Mouse (Mus musculus) hindbrain, embryonic 14.5 days (tissue): ENCODE results near the gene Cacna1f. TPM values are rescaled to one million over a fixed set of nuclear protein-coding genes. Genes with fewer than 3 reads are reported as not detected.

ENCODE experiments used
- ATAC-seq: fragments of 200-750 bp; cut with Nextera tagmentation; 2 replicates; pipeline ENCODE4 v1.8.0; 2017; ENCODE audit warnings: moderate number of reproducible peaks, mild to moderate bottlenecking, moderate TSS enrichment, moderate library complexity; ENCODE audit not compliant: low FRiP score
- DNase-seq: peaks from one replicate; pipeline ENCODE4 v3.0.0-alpha.2; 2015; ENCODE audit warnings: low spot score
- H3K27ac ChIP-seq: fragments of 300-500 bp; sonication (generic); 2 replicates; pipeline ENCODE4 v1.5.1; 2014; ENCODE audit warnings: mild to moderate bottlenecking, moderate library complexity
- H3K27me3 ChIP-seq: fragments of 300-500 bp; sonication (generic); 2 replicates; pipeline ENCODE4 v1.6.1; 2014; ENCODE audit warnings: mild to moderate bottlenecking, low read length, mixed read lengths; ENCODE audit not compliant: control insufficient read depth, insufficient read depth
- H3K36me3 ChIP-seq: fragments of 300-500 bp; sonication (generic); replicated peaks from 2 replicates; pipeline ENCODE4 v1.6.1; 2014; ENCODE audit not compliant: control insufficient read depth, insufficient read depth
- H3K4me1 ChIP-seq: fragments of 300-500 bp; sonication (generic); replicated peaks from 2 replicates; pipeline ENCODE4 v1.6.1; 2014; ENCODE audit warnings: antibody characterized with exemption, low read length, mixed read lengths; ENCODE audit not compliant: control insufficient read depth, insufficient read depth
- H3K4me2 ChIP-seq: fragments of 300-500 bp; sonication (generic); replicated peaks from 2 replicates; pipeline ENCODE4 v1.6.1; 2014; ENCODE audit warnings: mild to moderate bottlenecking, moderate library complexity
- H3K4me3 ChIP-seq: fragments of 300-500 bp; sonication (generic); replicated peaks from 2 replicates; pipeline ENCODE4 v1.5.1; 2014; ENCODE audit warnings: mild to moderate bottlenecking, low read length
- H3K9ac ChIP-seq: fragments of 300-500 bp; sonication (generic); 2 replicates; pipeline ENCODE4 v1.6.1; 2014
- H3K9me3 ChIP-seq: fragments of 300-500 bp; sonication (generic); 2 replicates; pipeline ENCODE4 v1.6.1; 2016; ENCODE audit warnings: low read length; ENCODE audit not compliant: control insufficient read depth
- WGBS: fragments of 180-500 bp; shearing (Covaris S2); extraction: QIAGEN DNeasy Blood & Tissue Kit; methylation state at CpG from one replicate; pipeline ENCODE4 v1.1.7; 2014; 5-methylcytosine and 5-hydroxymethylcytosine counted together
- polyA plus RNA-seq: library from polyadenylated mRNA; unstranded; fragments of >200 nt; fragmentation: Nextera tagmentation; extraction: Ambion mirVana; gene quantifications from 2 replicates; pipeline ENCODE4 v1.2.1, GENCODE M21; 2014

Cacna1f gene
- 0.21 TPM in 1 of 2 replicates, not detected in the other for polyA plus RNA-seq

DNA sequence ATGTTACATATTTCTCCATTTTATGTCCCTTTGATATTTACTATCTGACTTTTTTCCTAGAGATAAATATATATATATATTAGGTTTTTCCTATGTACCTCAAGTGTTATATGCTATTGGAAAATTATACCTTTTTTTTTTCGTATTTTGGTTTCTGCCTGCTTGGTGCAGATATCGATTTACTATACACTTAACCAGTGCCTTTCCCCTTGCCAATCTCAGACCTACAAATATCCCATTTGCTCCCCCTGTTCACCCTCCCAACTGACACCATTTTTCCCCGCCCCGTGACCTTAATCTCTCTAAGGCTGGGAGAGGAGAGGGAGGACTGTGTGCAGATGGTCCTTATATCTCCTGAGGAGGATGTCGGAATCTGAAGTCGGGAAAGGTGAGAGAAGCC is at the start of gene Cacna1f:
Gene Cacna1f, plus strand, starts transcription at position 301 of the 400 bp plus-strand sequence.
- no peaks in the 10 kb centered on the region for H3K36me3 ChIP-seq
- DNase-seq (no peak), ATAC-seq (no peak)
- no peaks in the 10 kb centered on the region for H3K4me1 ChIP-seq
- WGBS: 82% methylated on average over 6 of the region's 6 CpGs
- no peak within 1 kb of the TSS for H3K9ac ChIP-seq
- H3K9me3 ChIP-seq: no peaks in the 10 kb centered on the region
- H3K4me3 ChIP-seq: no peak within 1 kb of the TSS
- no peak within 1 kb of the TSS for H3K27ac ChIP-seq
- no peaks in the 10 kb centered on the region for H3K27me3 ChIP-seq
- no peak within 1 kb of the TSS for H3K4me2 ChIP-seq

GRCm38 (mm10) chrX:7563076-7563475 is 43.8 kb upstream of the Cacna1f start:
- no peak for DNase-seq
- Histone ChIP-seq H3K4me2 (no peak overlapping the region), H3K36me3 (peaks cover 14% of the 10 kb centered on the region; the same call in 1 of the 2 replicates), H3K4me3 (no peak overlapping the region), H3K27ac (no peak overlapping the region), H3K27me3 (no peaks in the 10 kb centered on the region), H3K9me3 (no peaks in the 10 kb centered on the region), H3K9ac (no peak overlapping the region), H3K4me1 (no peaks in the 10 kb centered on the region)
- WGBS: 13% methylated on average over 2 of the region's 2 CpGs
- no peak for ATAC-seq

DNA sequence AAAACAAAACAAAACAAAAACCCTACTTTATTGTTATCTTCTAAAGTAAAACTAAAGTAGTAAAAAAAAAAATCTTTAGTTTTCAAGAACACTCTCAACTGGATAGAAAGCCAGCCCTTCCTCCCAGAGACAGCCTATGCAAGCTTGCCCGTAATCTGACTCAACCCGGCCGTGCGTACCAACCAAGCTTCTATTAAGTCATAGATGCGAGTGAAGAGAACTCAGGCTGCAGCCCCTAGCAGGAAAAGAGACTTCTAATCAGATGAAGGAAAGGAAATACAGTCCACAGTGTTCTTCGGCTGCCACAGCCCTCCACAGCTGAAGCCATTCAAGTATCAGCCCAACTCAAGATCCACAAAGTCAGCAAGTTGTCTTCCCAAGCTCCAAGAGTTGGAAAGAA is 40.5 kb upstream of the Cacna1f start:
- Histone ChIP-seq H3K4me2 (no peak overlapping the region), H3K9me3 (no peaks in the 10 kb centered on the region), H3K4me3 (no peak overlapping the region), H3K27ac (no peak overlapping the region), H3K27me3 (no peaks in the 10 kb centered on the region), H3K9ac (no peak overlapping the region), H3K36me3 (no peaks in the 10 kb centered on the region), H3K4me1 (no peaks in the 10 kb centered on the region; the same call in 1 of the 2 replicates)
- DNase-seq (no peak), ATAC-seq (no peak)
- WGBS: 90% methylated on average over 6 of the region's 6 CpGs

GRCm38 (mm10) chrX:7567491-7567890 is 39.4 kb upstream of the Cacna1f start:
- Histone ChIP-seq H3K27ac (no peak overlapping the region), H3K9ac (no peak overlapping the region), H3K4me3 (no peak overlapping the region), H3K27me3 (no peaks in the 10 kb centered on the region), H3K9me3 (no peaks in the 10 kb centered on the region), H3K36me3 (no peaks in the 10 kb centered on the region), H3K4me1 (peaks cover 5% of the 10 kb centered on the region; the same call in 1 of the 2 replicates), H3K4me2 (no peak overlapping the region)
- DNase-seq (no peak), ATAC-seq (no peak)
- 67% methylated on average over 8 of the region's 9 CpGs for WGBS

DNA sequence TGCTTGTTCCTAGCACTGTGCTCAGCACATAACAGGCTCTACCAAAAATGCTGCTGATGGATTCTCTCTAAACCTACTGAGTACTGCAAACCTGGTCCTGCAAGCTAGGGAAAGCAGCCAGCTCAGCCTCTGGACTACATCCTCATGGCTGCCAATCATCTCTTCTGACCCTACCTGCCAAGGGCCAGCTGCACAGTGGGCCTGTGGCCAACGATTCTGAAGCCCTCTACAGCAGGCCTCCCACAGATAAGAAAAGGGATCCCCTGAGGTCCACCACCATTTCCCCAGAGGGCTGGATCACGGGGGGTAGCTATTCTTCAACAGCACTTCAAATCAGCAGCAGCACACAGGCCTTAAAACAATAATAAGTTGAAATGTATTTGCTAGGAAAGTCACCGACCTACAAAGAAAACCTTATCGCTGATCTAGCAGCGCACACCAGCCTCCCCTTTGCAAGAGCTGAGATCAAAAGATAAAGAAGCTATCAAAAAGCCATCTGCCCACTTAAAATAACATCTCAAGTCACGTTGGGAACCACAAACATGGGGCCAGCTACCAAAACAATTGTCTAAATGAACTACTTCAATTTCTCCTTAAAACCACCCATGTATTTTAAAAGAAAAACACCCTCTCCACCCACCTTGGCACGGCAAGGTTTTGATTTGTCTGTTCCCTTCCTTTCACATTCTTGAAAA is 36.3 kb upstream of the Cacna1f start:
- no peak for ATAC-seq
- Histone ChIP-seq H3K27ac (no peak overlapping the region), H3K36me3 (no peaks in the 10 kb centered on the region), H3K9ac (no peak overlapping the region), H3K4me1 (peaks cover 11% of the 10 kb centered on the region), H3K4me3 (no peak overlapping the region), H3K27me3 (no peaks in the 10 kb centered on the region), H3K4me2 (no peak overlapping the region), H3K9me3 (no peaks in the 10 kb centered on the region)
- DNase-seq: no peak
- WGBS: 60% methylated on average over 7 of the region's 7 CpGs

DNA sequence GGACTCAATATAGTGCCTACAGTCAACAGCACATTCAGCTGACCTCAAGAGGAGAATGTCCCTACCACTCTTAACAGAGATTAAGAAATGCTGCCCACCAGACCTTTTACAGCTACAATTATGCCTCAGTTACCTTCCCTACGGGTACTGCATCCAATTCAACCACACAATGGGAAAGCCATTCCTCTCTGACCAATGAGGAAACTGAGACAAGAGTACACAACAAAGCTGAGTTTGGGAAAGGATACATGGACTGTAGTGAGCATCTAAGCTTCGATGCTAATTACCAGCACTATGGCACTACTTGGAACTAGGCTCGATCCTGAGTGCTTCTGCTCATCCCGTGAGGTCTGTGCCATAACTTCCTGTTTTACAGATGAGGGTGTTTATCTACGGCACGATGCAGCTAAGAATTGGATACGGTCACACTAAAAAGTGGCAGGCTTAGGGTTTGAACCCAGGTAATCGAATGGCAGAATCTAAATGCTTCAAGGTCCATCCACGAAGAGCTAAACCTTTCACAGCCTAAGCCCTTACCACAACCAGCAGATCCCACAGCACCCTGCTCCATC is 35.2 kb upstream of the Cacna1f start:
- no peak for ATAC-seq
- Histone ChIP-seq H3K9me3 (no peaks in the 10 kb centered on the region), H3K36me3 (no peaks in the 10 kb centered on the region), H3K9ac (no peak overlapping the region), H3K4me2 (no peak overlapping the region), H3K4me3 (no peak overlapping the region), H3K27me3 (no peaks in the 10 kb centered on the region), H3K4me1 (peaks cover 11% of the 10 kb centered on the region), H3K27ac (no peak overlapping the region)
- 90% methylated on average over 9 of the region's 9 CpGs for whole genome bisulfite sequencing
- DNase-seq: no peak

DNA sequence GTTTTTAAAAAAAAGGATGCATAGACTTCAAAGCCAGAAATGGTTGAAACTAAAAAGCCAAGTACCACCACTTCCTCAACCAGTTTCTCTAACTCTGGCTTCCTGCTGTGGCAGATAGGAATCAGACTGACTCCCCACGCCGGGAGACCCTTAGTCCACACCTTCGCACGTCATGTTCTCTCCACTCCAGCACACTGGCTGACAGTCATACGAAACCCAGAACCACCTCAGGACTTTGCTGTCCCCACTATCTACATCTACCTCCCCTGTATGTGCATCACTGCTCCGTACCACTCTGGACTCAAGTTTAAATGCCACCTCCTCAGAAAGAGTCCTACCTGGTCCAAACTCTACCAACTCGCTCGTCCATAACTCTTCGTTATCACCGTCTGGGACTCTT is 34.4 kb upstream of the Cacna1f start:
- DNase-seq (no peak), ATAC-seq (no peak)
- no peak overlapping the region for H3K9ac ChIP-seq
- peak overlapping the region; percentile 61 for H3K4me2 ChIP-seq
- no peaks in the 10 kb centered on the region for H3K9me3 ChIP-seq
- H3K27ac ChIP-seq: no peak overlapping the region
- no peaks in the 10 kb centered on the region for H3K36me3 ChIP-seq
- peaks cover 11% of the 10 kb centered on the region for H3K4me1 ChIP-seq
- H3K4me3 ChIP-seq: no peak overlapping the region
- H3K27me3 ChIP-seq: no peaks in the 10 kb centered on the region
- 90% methylated on average over 10 of the region's 10 CpGs for WGBS

DNA sequence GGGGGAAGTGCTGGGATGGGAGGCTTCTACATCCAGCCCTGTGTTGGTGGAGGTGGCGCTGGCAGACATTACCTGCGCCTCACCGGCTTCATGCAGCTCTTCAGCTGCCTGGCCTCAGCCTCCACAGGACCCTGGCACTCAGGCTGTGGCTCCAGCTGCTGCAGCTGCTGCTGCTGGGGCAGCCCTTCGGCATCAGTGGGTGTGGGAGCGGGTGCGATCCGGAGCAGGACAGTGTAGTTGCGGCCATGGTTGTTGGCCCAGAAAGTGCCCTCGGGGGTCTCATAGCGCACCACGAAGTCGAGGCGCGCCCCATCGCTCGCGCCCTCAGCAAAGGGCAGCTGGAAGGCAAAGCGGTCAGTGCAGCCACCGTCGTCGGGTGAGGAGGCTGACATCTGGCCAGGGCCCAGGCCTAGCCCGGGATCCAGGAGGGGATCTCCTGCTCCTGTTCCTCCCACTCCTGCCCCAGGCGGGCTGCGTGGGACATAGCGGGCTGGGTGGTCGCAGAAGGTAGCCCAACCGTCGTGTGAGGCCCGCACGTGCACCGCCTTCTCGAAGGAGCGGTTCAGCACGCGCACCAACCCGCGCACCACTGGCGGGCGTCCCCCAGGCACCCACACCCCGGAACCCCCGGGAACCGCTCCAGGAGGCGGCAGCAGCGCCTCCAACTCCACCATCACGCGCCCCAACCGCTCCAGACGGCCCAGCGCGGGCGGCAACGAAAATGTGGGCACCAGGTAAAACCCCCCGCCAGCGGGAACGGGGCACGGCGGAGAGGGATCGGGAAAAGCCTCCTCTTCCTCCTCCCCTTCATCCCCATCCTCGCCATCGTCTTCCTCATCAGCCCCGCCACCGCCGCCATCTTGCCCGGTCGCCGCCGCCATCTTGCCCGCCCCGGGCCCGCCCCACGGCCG is 33.5 kb upstream of the Cacna1f start, which contains the start of gene Foxp3:
Gene Foxp3, plus strand, starts transcription at position 469 of the 911 bp plus-strand sequence.
- peaks cover 11% of the 10 kb centered on the region for H3K4me1 ChIP-seq
- peak; percentile 27 for DNase-seq
- peak within 1 kb of the TSS; percentile 54 for H3K4me3 ChIP-seq
- peak; percentile 71 for ATAC-seq
- H3K4me2 ChIP-seq: peak within 1 kb of the TSS; percentile 61
- peak within 1 kb of the TSS; percentile 67 for H3K9ac ChIP-seq
- 24% methylated on average over 60 of the region's 72 CpGs for WGBS
- peak within 1 kb of the TSS; percentile 92 for H3K27ac ChIP-seq
- H3K36me3 ChIP-seq: no peaks in the 10 kb centered on the region
- H3K9me3 ChIP-seq: no peaks in the 10 kb centered on the region
- H3K27me3 ChIP-seq: no peaks in the 10 kb centered on the region
